Mouse (Mus musculus): ENCODE measurements around the gene Dnajc30.

DNA sequence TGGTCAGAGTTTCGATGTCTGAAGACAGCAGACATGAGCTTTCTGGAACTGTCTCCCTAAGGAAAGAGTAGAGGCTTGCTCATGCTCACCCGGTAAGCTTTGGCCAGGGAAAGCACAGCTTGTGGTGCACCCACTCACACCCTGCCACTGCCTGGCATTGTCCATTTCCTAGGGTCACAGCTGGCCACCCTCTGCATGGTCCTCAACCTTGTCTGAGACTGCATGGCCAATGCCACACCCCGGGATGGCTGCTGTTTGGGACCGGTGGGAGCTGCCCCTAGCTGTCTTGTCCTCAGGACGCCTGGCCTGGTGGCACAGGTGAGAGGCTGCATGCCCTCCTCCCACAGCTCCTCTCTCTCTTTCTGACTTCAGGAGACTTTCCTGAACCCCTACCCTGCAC lies 15.5 kb upstream of the Dnajc30 start:
- TF ChIP-seq POLR2A (IDR thresholded peaks at IDR 0.05; ENCODE audit: borderline replicate concordance, insufficient read depth, low read length) (no peak), CTCF (IDR thresholded peaks at IDR 0.05; ENCODE audit: borderline replicate concordance, insufficient read depth, low read depth, low read length) (no peak)
